Mouse (Mus musculus) liver (tissue): ENCODE results near the gene Gm21118.
"Not testable (repeated sequence)": the region's sequence is repeated elsewhere in the genome, so short reads cannot be mapped to it uniquely, and the experiment has no call there.

Source experiments
- DNase-seq: peaks from one replicate; pipeline ENCODE4 v3.0.0-alpha.2; 2020; ENCODE audit warnings: mixed read lengths

Gm21118 gene

DNA sequence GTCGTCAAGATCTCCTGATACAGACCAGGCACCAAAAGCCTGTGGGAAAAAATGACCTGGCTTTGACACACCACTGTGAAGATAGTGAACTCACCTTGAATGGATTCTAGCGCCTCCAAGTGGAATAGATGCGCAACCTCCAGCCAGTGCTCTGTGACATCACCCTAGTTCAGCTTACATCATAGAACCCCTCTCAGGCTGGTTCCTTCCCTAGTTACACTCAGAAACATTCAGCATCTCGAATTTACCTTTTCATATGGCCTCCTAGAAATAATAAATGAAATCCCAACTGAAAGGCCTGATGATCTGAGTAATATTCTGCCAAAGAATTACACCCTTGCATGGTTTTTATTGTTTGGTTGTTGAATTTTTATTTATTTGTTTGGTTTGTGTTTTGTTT lies at the start of gene Gm21118:
Gene Gm21118, minus strand, starts transcription at position 101 of the 400 bp plus-strand sequence.
- not testable (repeated sequence) for DNase-seq

DNA sequence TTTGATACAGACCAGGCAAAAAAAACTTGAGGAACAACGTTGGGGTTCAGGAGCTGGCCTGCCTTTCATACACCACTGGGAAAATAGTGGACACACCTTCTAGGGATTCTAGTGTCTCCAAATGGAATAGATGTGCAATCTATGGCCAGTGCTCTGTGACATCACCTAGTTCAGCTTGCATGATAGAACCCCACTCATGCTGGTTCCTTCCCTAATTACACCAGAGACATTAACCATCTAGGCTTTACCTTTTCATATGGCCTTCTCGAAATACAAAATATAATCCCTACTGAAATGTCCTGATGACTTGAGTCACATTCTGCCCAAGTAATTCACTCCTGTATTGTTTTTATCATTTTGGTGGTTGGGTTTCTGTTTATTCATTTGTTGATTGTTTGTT lies 29.7 kb upstream of the Gm21118 start, which contains the start of the genes Gm29423 and Gm29644:
Gene Gm29423, minus strand, starts transcription at position 101 of the 400 bp plus-strand sequence.
Gene Gm29644, minus strand, starts transcription at position 157 of the 400 bp plus-strand sequence.
- DNase-seq, result not testable (repeated sequence)
